Mouse (Mus musculus): ENCODE data around the gene Cfap52.

The Cfap52 gene

DNA sequence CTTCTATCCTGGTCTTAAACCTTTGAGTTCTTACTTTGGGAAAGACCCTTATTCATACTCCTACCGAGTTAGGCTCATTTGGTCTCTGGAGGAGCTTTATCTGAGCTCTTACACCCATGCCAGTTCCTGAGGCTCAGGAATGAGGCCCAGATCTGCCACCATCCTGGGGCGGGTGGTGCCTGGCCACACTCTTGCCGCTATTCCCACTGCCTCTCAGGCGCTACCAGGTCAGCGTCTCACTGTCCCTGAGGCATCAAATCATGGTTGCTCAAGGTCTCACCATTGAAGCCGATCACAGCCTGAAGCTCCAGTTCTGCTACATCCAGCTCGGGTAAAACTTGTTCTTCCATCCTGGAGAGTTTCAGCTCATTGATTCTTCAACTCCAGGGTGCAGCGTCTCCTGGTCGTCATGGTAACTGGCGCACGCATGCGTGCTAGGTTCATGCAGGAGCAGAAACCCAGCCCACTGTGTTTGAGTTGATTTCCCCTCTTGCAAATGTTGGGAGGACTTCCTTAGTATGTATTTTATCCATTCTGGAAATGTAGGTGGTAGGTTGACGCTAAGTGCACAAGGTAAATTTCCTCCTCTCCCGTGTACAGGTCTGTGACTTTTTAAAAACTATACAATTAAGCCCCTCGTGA, at the start of gene Cfap52:
Cfap52 (minus strand) TSS at position 410 of the 642 bp plus-strand sequence.
- peak; percentile 93 for DNase-seq (ENCODE audit: low spot score in 2 of 2)

DNA sequence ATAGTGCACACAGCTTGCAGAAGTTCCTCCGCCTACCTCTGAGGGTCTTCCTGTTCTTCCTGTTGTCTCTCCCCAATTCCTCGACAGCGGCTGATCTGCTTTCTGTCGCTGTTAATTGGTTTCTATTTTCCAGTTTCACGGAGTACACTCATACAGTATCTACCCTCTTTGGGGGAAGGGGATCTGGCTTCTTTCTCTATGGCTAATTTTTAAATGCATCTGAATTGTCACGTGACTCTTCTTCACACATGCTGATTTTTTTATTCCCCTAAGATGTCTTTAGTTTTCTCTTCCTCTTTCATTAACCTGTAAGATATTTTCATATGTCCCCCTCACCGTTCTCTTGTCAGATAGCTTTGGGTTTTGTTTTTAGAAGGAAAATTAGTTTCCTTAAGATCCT, 46.8 kb upstream of the Cfap52 start:
- no peak for DNase-seq (ENCODE audit: low spot score in 2 of 2)

GRCm38 (mm10) chr11:68009377-68009776, 43.9 kb upstream of the Cfap52 start:
- DNase-seq (ENCODE audit: low spot score in 2 of 2) = no peak

- DNase-seq (ENCODE audit: low spot score in 2 of 2) = no peak
These were observed 42.2 kb upstream of the Cfap52 start for GRCm38 (mm10) chr11:68007645-68008044.

DNA sequence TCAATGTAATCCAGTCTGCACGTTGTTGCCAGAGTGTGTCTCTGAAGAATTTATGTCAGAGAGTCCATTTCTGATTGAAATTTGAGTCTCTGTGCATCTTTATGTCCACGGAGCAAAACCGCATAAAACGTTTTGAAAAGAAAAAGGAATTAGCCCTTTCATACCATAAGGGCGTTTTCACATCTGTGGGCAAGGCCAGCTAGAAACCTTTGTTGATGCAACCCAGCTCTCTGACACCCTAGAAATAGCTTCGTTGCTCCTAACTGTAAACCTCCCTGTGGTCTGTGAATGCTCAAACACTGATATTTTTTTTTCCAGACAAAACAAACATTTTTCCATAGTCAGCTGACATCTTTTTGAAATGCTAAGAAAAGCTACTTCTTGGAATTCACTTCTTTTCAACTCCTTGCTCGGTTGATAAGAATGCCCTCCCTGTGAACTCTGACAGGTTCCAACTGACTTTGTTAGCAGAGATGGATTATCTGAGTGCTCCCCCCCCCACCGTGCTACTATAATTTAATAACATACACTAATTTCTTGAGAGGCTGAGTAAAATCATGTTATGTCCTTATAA, 40.9 kb upstream of the Cfap52 start:
- no peak for DNase-seq (ENCODE audit: low spot score in 2 of 2)

DNA sequence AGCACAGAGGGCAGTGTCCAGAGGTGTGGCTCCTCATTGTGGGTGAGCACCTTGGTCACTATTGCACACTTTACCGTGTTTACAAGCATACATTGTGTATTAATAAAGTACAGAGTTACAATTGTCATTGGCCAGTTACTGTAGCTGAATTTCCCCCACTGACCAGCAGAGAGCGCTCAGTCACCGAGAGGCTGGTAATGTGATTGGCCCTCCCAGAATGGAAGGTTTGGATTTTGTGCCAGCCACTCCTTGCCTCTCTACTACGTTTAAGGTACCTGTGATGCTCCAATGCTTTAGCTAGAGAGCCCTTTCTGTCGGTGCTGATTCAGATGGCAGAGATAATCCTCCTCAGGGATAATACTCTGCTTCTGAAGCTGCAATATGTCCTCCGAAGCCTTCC, 38.7 kb upstream of the Cfap52 start:
- DNase-seq (ENCODE audit: low spot score in 2 of 2) = peak; percentile 67 to 79

DNA sequence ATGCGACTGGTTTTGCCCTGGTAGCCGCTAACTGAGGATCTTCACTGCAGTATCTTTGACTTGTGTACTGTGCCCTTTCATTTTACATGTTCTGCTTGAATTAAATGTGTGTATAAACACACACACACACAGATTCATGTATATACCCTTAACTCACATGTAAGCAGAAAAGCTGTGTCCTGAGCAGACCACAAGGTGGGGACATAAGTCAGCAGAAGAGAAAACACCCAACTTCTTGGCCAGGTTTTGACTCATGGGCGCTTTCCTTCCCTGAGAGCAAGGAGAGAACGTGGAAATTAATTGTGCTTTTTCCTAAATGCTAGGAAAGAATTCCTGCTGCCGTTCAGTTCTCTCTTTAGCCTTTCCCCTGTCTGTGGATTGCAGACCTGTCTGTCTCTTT, 34.2 kb upstream of the Cfap52 start:
- no peak for DNase-seq (ENCODE audit: low spot score in 2 of 2)

- DNase-seq (ENCODE audit: low spot score in 2 of 2) = peak in 1 of 2 experiments; percentile 38
These were observed 33.5 kb upstream of the Cfap52 start for GRCm38 (mm10) chr11:67998905-67999304.

DNA sequence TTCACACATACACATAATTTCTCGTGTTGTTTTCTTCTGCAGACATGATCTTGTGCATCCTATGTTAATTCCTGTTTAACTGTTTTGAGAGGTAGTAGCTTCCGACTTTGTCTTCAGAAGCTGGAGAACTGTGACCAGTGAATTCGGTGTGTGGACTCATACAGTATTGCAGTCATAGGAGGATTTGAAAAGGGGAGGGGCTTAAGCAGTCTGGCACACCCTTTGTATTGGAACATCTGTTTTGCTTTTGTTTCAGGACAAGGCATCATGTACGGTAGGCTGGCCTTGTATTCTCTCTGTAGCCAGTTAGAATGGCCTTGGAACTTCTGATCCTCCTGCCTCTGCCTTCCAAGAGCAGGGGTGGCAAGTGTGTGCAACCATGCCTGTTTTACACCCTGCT, 30.5 kb upstream of the Cfap52 start:
- DNase-seq (ENCODE audit: low spot score in 2 of 2) = no peak

DNA sequence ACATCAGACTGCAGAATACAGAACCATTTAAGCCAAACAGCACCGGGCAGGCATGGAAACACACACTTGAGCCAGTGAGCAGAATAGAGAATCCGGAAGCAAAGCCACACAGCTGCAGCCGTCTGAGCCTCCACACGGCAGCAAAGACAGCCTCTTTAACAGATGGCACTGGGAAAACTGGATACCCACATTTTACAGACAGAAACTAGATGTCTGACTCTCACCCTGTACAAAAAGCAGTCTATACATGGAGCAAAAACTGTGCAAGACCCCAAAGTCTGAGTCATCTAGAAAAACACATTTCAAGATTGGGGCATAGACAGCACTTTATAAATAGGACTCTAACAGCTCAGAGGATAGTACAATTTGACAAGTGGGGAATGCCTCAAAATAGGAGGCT, 25.8 kb upstream of the Cfap52 start:
- DNase-seq (ENCODE audit: low spot score in 2 of 2) = peak; percentile 39 to 42

DNA sequence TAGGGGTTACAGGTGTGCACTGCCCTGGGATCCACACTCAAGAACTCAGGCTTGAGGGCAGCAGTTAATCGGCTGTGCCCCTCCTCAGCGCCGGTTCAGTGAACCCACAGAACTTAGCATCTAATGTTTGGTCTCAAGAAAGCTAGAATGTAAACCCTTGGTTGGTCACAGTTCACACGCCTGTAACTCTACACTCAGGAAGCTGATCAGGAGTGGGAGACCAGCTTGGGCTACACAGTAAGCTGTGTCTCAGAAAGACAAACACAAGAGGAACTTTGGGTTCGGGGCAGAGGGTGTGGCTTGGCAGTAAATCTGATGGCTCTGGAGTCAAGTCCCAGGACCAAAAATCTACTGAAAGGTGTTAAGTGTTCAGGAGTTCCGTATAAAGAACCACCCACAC, 18.1 kb upstream of the Cfap52 start:
- DNase-seq (ENCODE audit: low spot score in 2 of 2) = no peak

GRCm38 (mm10) chr11:67975252-67975651, 9.8 kb upstream of the Cfap52 start:
- DNase-seq (ENCODE audit: low spot score in 2 of 2) = peak in 1 of 2 experiments; percentile 75

DNA sequence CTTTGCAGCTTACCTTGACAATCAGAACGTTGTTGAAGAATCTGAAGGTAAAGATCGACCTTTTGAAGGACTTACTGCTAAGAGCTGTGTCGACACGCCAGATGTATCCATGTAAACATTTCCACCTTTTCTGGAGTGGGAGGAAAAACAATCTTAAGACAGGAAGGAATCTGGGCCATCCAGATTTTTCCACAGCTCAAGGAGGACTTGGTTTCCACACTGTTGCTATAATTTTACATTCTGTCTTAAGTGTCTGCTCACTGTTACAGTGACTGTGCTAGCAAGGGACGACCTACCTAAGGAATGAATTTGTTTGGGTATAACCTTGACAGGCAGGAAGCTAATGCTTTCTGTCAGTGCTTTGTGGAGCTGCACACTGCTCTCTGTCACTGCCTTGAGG, 7.8 kb upstream of the Cfap52 start:
- no peak for DNase-seq (ENCODE audit: low spot score in 2 of 2)

DNA sequence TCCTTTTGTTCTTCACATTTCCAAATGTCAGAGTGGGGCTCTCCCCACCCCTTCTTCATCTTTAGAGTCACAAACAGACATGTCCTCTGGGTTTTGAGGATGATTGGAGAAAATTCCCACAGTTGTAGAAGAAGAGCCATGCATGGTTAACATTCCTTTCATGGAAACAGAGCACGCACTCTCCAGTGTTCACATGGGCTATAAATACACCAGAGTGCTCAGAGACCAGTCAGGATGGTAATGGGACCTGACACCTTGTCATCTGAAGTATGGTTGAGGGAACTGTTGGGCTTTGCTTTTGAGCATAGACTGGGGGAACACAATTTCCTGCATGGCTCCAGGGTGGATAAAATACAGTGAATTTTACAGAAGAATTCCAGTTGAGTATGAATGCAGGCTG, 7.2 kb upstream of the Cfap52 start:
- no peak for DNase-seq (ENCODE audit: low spot score in 2 of 2)

GRCm38 (mm10) chr11:67967831-67968230, 2.4 kb upstream of the Cfap52 start:
- DNase-seq (ENCODE audit: low spot score in 2 of 2) = no peak

DNA sequence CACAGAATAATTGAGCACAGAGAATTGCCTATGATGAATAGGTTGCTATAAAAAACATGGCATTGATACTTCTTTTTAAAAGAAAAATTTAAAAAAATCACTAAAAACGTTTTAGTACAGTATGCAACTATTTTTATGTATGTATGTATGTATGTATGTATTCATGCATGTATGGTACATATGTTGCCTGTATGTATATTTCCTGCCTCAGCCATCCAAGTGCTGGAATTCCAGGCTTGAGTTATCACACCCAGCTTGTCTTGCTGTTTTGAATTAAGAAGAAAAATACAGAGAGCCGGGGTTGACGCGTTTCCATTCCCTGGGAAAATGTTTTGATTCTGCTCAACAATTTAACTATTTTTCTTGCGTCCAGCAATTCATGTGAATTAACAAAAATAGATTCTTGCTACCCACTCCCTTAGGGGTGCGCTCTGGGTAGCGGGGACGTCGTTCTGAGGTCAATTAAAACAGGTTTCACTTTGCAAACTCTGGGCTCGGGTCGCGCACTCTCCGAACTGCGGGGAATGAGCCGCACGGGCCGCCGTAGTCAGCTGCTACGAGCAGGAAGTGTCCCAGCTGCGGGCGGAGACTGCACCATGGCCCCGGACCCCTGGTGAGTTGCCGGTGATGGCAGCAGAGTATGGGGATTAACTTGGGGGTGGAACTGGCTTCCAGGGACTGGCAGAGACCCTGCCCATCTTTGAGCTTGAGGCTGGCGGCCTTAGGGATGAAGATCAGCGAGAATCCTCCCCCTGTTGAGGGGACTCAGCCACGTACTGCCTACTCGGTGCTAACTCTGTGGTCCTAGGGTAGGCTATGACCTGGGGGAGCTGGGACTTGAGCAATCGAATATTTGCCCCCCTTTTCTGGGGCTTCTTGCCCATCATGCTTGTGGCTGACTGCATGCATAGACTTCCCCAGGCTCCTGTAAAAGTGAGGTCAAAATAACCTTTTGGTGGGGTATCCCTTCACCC, 741 bp upstream of the Cfap52 start, which contains the start of gene Stx8:
Stx8 (plus strand) TSS at position 289 of the 974 bp plus-strand sequence.
- peak; percentile 96 to 97 for DNase-seq (ENCODE audit: low spot score in 2 of 2)

DNA sequence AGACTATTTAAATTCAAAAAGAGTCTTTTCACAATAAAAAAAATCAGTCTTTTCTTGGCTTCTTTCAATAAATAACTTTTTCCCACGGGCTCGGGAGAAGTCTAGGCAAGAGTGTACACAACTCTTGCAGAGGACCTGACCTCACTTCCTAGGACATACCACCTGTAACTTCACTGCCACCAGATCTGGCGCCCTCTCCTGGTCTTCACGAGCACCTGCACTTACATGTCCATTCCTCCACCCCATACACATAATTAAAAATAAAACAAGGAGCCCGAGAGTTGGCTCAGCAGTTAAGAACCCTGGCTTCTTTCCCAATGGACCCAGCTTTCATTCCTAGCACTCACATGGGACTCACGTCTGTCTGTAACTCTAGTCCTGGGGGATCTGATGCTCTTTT, 1.3 kb downstream of the Cfap52 start:
- no peak for DNase-seq (ENCODE audit: low spot score in 2 of 2)

- DNase-seq (ENCODE audit: low spot score in 2 of 2) = no peak
These were observed 11.0 kb downstream of the Cfap52 start for GRCm38 (mm10) chr11:67954413-67954812.

- no peak for DNase-seq (ENCODE audit: low spot score in 2 of 2)
These were observed 11.8 kb downstream of the Cfap52 start for GRCm38 (mm10) chr11:67953604-67954003.

DNA sequence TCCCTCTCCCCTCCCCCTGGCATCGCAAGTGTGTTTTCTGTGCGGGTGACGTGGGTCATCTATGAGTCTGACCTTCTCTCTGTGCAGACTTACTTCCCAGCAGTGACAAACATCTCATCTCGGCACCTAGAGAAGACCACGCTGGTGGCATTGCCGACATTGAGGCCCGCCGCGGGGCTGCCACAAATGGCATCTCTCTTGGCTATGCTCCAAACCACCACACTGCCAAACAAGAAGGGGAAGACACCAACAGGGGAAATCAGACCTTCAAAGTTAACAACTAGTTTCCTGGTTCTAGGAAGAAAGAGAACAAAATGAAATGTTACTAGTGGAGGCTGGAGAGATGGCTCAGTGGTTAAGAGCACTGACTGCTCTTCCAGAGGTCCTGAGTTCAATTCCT, 16.0 kb downstream of the Cfap52 start:
- DNase-seq (ENCODE audit: low spot score in 2 of 2) = no peak

- no peak for DNase-seq (ENCODE audit: low spot score in 2 of 2)
These were observed 17.2 kb downstream of the Cfap52 start for GRCm38 (mm10) chr11:67948229-67948628.

DNA sequence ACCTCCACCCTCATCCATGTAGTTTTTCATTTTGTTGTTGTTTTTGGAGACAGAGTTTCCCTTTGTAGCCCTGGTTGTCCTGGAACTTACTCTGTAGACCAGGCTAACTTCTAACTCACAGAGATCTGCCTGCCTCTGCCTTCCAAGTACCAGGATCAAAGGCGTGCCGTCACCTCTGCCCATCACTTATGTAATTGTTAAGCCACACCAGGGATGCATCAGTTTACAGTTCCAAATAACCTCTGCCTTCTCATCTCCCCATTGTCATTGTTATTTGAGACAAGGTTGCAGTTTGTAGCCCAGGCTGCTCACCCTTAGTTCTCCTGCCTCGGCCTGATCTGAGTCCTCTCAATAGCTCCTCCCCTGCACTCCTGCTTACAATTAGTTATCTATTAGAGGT, 33.3 kb downstream of the Cfap52 start:
- no peak for DNase-seq (ENCODE audit: low spot score in 2 of 2)

All from right cerebral cortex, postnatal 10 days (tissue).